Mouse (Mus musculus) frontal cortex, postnatal 25 days (tissue): ENCODE results near the gene AU040320.

ENCODE experiments used
- DNase-seq, 2 experiments: peaks; one replicate each; pipeline ENCODE4 v3.0.0; 2022; ENCODE audit warnings: low spot score in 2 of 2

AU040320 gene

DNA sequence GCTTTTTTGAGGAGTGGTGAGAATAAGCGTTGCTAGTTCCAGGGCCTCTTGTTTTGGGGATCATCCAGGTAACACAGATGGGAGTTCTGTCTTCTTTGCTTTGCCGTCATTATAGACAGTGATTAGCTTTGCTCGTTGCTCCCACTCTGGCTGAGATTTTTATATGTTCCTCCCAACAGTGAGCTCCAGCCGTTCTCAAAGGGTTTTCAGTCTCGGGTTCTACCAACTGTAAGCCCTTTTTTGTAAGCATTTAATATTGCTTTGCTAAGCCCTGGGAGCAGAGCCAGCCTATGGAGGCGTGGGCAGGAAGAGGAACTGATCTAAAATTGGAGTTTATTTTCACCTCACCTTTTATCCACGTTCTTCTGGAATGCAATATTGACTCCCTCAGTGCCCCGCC lies 29.7 kb downstream of the AU040320 start:
- DNase-seq: no peak

- DNase-seq: peak in 1 of 2 experiments; percentile 5
Observed at GRCm38 (mm10) chr4:126792341-126793102, 39.2 kb downstream of the AU040320 start.

DNA sequence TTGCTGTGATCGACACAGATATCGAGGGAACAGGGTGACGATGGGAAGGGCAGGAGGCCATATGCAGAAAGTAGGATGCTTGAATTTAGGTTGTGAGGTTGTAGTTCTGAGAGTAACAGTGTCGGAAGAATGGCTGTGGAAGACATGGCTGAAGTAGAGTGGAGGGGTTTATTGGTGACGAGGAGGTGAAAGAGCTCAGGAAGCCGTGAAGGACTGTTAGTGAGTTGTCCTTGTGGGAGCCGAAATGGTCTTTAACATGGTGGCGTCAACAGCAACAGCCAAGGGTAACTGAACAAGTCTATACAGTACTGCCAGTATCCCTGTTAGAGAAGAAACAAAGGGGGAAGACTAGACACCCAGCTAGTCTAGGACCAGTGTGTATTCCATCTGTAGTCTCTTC lies 48.8 kb downstream of the AU040320 start:
- DNase-seq: no peak

GRCm38 (mm10) chr4:126803268-126803873 lies 50.0 kb downstream of the AU040320 start:
- no peak for DNase-seq

GRCm38 (mm10) chr4:126805741-126806140 lies 52.4 kb downstream of the AU040320 start:
- no peak for DNase-seq

DNA sequence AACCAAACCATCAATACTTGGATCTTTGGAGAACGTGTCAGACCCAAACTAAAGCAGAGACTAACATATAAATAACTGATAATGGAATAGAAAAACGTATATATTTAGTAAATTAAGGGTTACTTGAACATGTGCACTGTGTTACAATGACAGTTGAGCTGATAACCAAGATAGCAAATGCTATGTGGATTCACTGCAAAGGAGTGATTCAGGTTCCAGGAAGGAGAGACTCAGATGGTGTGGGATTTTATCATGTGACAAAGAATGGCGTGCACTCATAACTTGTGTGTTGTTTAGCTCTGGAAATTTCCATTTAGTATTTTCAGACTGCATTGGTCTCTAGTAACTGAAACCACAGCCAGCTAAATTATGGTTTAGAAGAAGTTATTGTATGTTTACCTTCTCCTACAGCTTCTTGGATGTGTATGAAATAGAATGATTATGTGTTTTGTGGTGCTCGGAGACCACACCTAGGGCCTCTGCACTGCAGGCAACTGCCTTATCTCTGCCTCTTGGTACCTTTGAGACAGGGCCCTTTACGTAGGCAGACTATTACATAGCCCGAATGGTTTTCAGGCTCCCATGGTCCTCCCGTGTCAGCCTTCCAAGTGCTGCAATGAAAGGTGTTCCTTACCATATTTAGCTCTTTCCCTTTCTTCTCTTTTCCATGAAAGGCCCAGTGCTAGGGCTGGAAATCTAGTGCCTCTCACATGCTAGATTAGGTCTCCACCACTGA lies 53.5 kb downstream of the AU040320 start:
- no peak for DNase-seq

- no peak for DNase-seq
Observed at GRCm38 (mm10) chr4:126810566-126810965, 57.2 kb downstream of the AU040320 start.

GRCm38 (mm10) chr4:126813212-126813611 lies 59.9 kb downstream of the AU040320 start:
- DNase-seq: no peak

DNA sequence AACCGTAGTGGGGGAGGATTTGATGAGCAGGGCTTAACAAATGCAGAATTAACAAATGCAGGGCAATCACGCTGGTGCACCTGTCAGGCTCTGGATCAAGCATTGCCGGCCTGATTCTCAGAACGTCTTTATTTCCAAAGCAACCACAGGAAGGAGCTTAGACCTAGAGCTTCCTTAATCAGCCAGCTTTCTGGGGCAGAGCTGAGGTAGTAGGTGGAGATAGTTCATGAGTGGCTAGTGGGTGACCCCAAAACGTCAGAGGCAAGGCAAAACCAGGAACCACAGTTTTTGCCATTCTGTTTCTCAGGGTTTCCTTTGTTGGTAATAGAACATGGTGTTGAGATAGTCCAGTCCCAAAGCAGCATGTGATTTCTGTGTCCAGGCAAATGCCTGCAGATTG lies 61.5 kb downstream of the AU040320 start:
- DNase-seq: no peak

- DNase-seq: no peak
Observed at GRCm38 (mm10) chr4:126822891-126823882, 69.8 kb downstream of the AU040320 start.

DNA sequence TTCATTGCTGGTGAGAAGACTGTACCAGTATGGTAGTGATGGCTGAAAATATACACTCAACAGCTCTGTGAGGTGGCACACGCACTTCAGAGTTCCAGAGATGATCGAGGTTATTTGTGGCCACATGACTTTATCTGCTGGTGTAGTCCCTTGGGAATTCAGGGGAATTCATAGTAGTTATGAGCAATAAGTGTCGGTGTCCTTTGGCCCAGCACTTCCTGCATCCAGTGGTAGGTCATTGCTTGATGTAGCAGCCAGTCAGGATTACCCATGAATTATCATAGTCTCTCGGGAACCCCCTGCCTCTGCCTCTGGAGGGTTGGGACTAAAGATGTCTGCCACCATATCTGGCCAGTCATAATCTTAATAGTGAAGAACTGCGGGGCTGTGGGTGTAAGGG lies 70.6 kb downstream of the AU040320 start:
- no peak for DNase-seq

DNA sequence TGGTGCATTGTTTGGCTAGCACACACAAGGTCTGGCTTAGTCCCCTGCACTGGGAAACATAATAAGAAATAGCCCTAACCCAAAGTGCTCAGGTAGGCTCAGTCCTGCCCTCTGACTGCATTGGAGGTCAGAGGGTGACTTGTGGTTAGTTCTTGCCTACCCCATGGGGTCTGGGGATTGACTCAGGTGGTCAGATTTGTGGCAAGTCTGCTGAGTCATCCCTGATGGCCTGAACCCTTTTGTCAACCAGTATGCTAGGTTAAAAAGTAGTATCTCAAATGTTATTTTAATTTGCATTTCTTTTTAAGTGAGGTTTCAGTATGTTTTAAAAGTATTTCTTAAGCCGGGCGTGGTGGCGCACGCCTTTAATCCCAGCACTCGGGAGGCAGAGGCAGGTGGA lies 77.8 kb downstream of the AU040320 start:
- no peak for DNase-seq

DNA sequence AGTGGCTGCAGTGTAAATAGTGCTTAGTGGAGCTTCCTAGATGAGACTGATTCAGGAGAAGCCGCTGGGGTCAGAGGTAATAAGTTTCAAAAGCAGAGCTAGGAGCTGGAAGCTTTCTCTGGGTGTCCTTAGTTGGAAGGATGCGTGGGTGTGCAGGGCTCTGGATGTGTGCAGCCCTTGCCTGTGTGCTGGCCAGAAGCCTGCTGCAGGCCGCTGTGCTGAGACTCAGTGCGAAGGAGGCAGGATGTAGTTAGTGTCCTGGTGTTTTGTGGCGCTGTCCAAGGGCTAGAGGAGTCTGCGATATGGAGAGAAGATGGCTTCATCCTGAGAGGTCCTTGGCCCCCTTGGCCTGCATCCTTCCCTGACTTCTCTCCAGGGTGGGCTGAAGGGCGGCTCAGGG lies 85.5 kb downstream of the AU040320 start:
- no peak for DNase-seq

DNA sequence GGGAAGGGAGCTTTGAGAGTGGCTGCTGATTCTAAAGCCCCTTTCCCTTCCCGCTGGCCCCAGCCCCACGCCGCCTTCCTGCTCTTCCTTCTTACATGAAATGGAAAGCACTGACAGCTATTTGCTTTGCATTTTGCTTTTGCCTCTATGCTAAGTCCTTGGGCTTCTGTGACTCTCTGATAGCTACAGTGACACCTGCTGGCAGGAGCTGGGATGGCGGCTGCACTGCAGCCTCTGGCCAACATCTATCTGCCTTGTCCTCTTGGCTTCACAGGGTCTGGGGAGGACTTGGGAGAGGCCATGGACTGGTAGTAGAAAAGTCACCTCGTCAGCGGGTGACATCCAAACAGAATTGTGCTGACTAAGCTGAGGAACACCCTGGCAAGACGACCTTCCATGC lies 86.5 kb downstream of the AU040320 start:
- DNase-seq: peak; percentile 84 to 90

DNA sequence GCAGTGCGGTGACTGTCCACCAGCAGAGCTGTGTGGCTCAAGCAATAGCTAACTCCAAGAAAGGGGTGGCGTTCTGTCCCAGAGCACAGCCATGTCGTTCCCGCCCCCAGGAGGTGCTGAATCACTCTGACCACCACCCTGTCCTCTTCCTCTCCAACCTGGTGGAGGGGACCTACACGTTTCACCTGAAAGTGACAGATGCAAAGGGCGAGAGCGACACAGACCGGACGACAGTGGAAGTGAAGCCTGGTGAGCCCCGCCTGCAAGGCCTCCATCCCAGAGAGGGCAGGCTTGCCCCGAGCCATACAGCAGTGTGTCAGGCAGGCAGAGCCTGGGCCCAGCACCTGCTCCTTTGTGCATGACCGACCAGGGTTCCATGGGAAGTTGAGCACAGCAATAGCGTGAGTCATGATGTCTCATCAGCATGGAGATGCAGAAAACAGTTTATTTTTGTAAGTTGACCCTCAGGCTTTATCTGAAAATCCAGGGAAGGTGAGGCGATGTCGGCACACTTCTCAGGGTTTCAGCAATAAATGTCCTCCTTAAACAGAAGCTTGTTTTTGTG lies 87.7 kb downstream of the AU040320 start:
- DNase-seq: no peak

GRCm38 (mm10) chr4:126842911-126843310 lies 89.6 kb downstream of the AU040320 start:
- no peak for DNase-seq

- no peak for DNase-seq
Observed at GRCm38 (mm10) chr4:126845664-126846063, 92.3 kb downstream of the AU040320 start.

GRCm38 (mm10) chr4:126846971-126847370 lies 93.6 kb downstream of the AU040320 start:
- no peak for DNase-seq

GRCm38 (mm10) chr4:126850019-126850777 lies 96.9 kb downstream of the AU040320 start:
- DNase-seq: no peak

DNA sequence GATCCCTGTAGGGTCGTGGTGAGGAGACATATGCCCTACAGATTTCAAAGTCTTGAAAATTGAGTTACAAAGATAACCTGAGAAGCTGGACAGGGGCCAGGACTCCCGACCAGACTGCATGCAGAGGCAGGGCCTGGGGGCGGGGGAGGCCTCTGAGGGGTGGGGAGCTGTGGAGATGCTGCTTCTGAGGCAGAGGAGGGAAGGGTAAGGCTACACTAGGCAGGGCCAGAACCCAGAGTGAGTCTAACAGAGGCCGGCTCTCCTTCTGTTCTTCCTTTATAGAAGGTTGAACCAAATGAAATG lies 97.4 kb downstream of the AU040320 start:
- no peak for DNase-seq

- no peak for DNase-seq
Observed at GRCm38 (mm10) chr4:126852971-126853370, 99.6 kb downstream of the AU040320 start.
